Mouse (Mus musculus): ENCODE measurements around the gene Kif16b. TPM values are rescaled to one million over a fixed set of nuclear protein-coding genes. Genes with fewer than 3 reads are reported as not detected.

Kif16b gene
- polyA plus RNA-seq, 1 experiment from 2014 or later = 4.2 TPM

- Histone ChIP-seq H3K27me3 (no peaks in the 10 kb centered on the region), H3K4me1 (replicated peaks) (no peaks in the 10 kb centered on the region), H3K4me3 (no peak overlapping the region), H3K4me2 (no peak overlapping the region), H3K9ac (no peak overlapping the region), H3K27ac (no peak overlapping the region), H3K9me3 (no peaks in the 10 kb centered on the region), H3K36me3 (peaks cover 9% of the 10 kb centered on the region; the same call in 1 of the 2 replicates)
- no peak for ATAC-seq (ENCODE audit: low FRiP score)
- 59% methylated on average over 4 of the region's 4 CpGs for WGBS
These were observed 41.9 kb downstream of the Kif16b start for GRCm38 (mm10) chr2:142859452-142859851.

GRCm38 (mm10) chr2:142838775-142839174 lies 62.6 kb downstream of the Kif16b start:
- Histone ChIP-seq H3K4me2 (no peak overlapping the region), H3K27me3 (no peaks in the 10 kb centered on the region), H3K4me3 (no peak overlapping the region), H3K9ac (no peak overlapping the region), H3K36me3 (0 out of 2 replicates have a peak, but pooled peaks cover 2% of the 10 kb centered on the region), H3K27ac (no peak overlapping the region), H3K4me1 (replicated peaks) (no peaks in the 10 kb centered on the region), H3K9me3 (no peaks in the 10 kb centered on the region)
- 81% methylated on average over 3 of the region's 3 CpGs for WGBS
- no peak for ATAC-seq (ENCODE audit: low FRiP score)

- Histone ChIP-seq H3K4me2 (no peak overlapping the region), H3K27ac (no peak overlapping the region), H3K4me3 (no peak overlapping the region), H3K9ac (no peak overlapping the region), H3K9me3 (no peaks in the 10 kb centered on the region), H3K27me3 (no peaks in the 10 kb centered on the region), H3K36me3 (0 out of 2 replicates have a peak, but pooled peaks cover 2% of the 10 kb centered on the region), H3K4me1 (replicated peaks) (no peaks in the 10 kb centered on the region)
- ATAC-seq (ENCODE audit: low FRiP score) = no peak
- whole genome bisulfite sequencing = 85% methylated on average over 1 of the region's 1 CpGs
These were observed 63.2 kb downstream of the Kif16b start for GRCm38 (mm10) chr2:142838118-142838517.

- Histone ChIP-seq H3K36me3 (no peaks in the 10 kb centered on the region), H3K9me3 (no peaks in the 10 kb centered on the region), H3K4me2 (no peak overlapping the region), H3K27me3 (no peaks in the 10 kb centered on the region), H3K27ac (no peak overlapping the region), H3K4me3 (no peak overlapping the region), H3K9ac (no peak overlapping the region), H3K4me1 (replicated peaks) (no peaks in the 10 kb centered on the region)
- WGBS = 97% methylated on average over 3 of the region's 3 CpGs
- no peak for ATAC-seq (ENCODE audit: low FRiP score)
These were observed 66.6 kb downstream of the Kif16b start for GRCm38 (mm10) chr2:142834751-142835150.

GRCm38 (mm10) chr2:142832617-142833422 lies 68.5 kb downstream of the Kif16b start:
- Histone ChIP-seq H3K9ac (no peak overlapping the region), H3K4me1 (replicated peaks) (no peaks in the 10 kb centered on the region), H3K36me3 (no peaks in the 10 kb centered on the region), H3K27me3 (no peaks in the 10 kb centered on the region), H3K4me2 (no peak overlapping the region), H3K4me3 (no peak overlapping the region), H3K9me3 (no peaks in the 10 kb centered on the region), H3K27ac (no peak overlapping the region)
- no peak for ATAC-seq (ENCODE audit: low FRiP score)
- 44% methylated on average over 10 of the region's 10 CpGs for WGBS

GRCm38 (mm10) chr2:142813033-142813432 lies 88.3 kb downstream of the Kif16b start:
- 46% methylated on average over 2 of the region's 2 CpGs for WGBS
- H3K9ac ChIP-seq = no peak overlapping the region
- no peaks in the 10 kb centered on the region for H3K27me3 ChIP-seq

GRCm38 (mm10) chr2:142803760-142804448 lies 97.4 kb downstream of the Kif16b start:
- WGBS = 92% methylated on average over 1 of the region's 1 CpGs
- Histone ChIP-seq H3K4me3 (no peak overlapping the region), H3K36me3 (no peaks in the 10 kb centered on the region), H3K9me3 (no peaks in the 10 kb centered on the region), H3K9ac (no peak overlapping the region), H3K4me1 (replicated peaks) (no peaks in the 10 kb centered on the region), H3K4me2 (no peak overlapping the region), H3K27me3 (no peaks in the 10 kb centered on the region), H3K27ac (no peak overlapping the region)
- ATAC-seq (ENCODE audit: low FRiP score) = no peak

More at GRCm38 (mm10) chr2:142813033-142813432, 88.3 kb downstream of the Kif16b start:
- Histone ChIP-seq H3K4me3 (no peak overlapping the region), H3K36me3 (no peaks in the 10 kb centered on the region), H3K4me2 (no peak overlapping the region), H3K27ac (no peak overlapping the region), H3K9me3 (no peaks in the 10 kb centered on the region), H3K4me1 (replicated peaks) (0 out of 2 replicates have a peak, but pooled peaks cover 4% of the 10 kb centered on the region)
- 0 out of 2 replicates have a peak, but pooled peaks have one; percentile 75 for ATAC-seq (ENCODE audit: low FRiP score)

- H3K4me2 ChIP-seq = no peak overlapping the region
- H3K36me3 ChIP-seq = no peaks in the 10 kb centered on the region
- WGBS = 65% methylated on average over 6 of the region's 6 CpGs
- H3K4me3 ChIP-seq = no peak overlapping the region
- H3K4me1 ChIP-seq (replicated peaks) = no peaks in the 10 kb centered on the region
- no peak for ATAC-seq (ENCODE audit: low FRiP score)
- no peak overlapping the region for H3K27ac ChIP-seq
- H3K9me3 ChIP-seq = no peaks in the 10 kb centered on the region
- H3K9ac ChIP-seq = no peak overlapping the region
- H3K27me3 ChIP-seq = no peaks in the 10 kb centered on the region
These were observed 104.0 kb downstream of the Kif16b start for GRCm38 (mm10) chr2:142797310-142797709.

- Histone ChIP-seq H3K27ac (no peak overlapping the region), H3K9me3 (no peaks in the 10 kb centered on the region), H3K4me1 (replicated peaks) (no peaks in the 10 kb centered on the region), H3K36me3 (no peaks in the 10 kb centered on the region), H3K4me2 (no peak overlapping the region), H3K4me3 (no peak overlapping the region), H3K9ac (no peak overlapping the region), H3K27me3 (no peaks in the 10 kb centered on the region)
- WGBS = 63% methylated on average over 1 of the region's 1 CpGs
- ATAC-seq (ENCODE audit: low FRiP score) = no peak
These were observed 126.0 kb downstream of the Kif16b start for GRCm38 (mm10) chr2:142775358-142775757.

GRCm38 (mm10) chr2:142774752-142775151 lies 126.6 kb downstream of the Kif16b start:
- WGBS = 54% methylated on average over 1 of the region's 1 CpGs
- H3K9ac ChIP-seq = no peak overlapping the region
- H3K4me1 ChIP-seq (replicated peaks) = peaks cover 5% of the 10 kb centered on the region
- no peaks in the 10 kb centered on the region for H3K27me3 ChIP-seq
- no peaks in the 10 kb centered on the region for H3K36me3 ChIP-seq
- H3K4me2 ChIP-seq = no peak overlapping the region
- H3K27ac ChIP-seq = no peak overlapping the region
- H3K9me3 ChIP-seq = no peaks in the 10 kb centered on the region
- no peak overlapping the region for H3K4me3 ChIP-seq
- ATAC-seq (ENCODE audit: low FRiP score) = no peak

- H3K27ac ChIP-seq = peak overlapping the region; percentile 60
- 52% methylated on average over 11 of the region's 11 CpGs for WGBS
- no peak overlapping the region for H3K9ac ChIP-seq
- no peak overlapping the region for H3K4me3 ChIP-seq
- H3K27me3 ChIP-seq = no peaks in the 10 kb centered on the region
- peaks cover 10% of the 10 kb centered on the region for H3K4me1 ChIP-seq (replicated peaks)
- peak overlapping the region; percentile 27 for H3K4me2 ChIP-seq
- H3K36me3 ChIP-seq = no peaks in the 10 kb centered on the region
- H3K9me3 ChIP-seq = no peaks in the 10 kb centered on the region
- ATAC-seq (ENCODE audit: low FRiP score) = 0 out of 2 replicates have a peak, but pooled peaks have one; percentile 57
These were observed 131.6 kb downstream of the Kif16b start for GRCm38 (mm10) chr2:142769647-142770121.

- Histone ChIP-seq H3K4me3 (no peak overlapping the region), H3K4me2 (no peak overlapping the region), H3K27ac (no peak overlapping the region)
These were observed 137.1 kb downstream of the Kif16b start for GRCm38 (mm10) chr2:142764276-142764675.

More at GRCm38 (mm10) chr2:142764276-142764675, 137.1 kb downstream of the Kif16b start:
- 78% methylated on average over 2 of the region's 2 CpGs for WGBS
- Histone ChIP-seq H3K4me1 (replicated peaks) (no peaks in the 10 kb centered on the region), H3K9ac (no peak overlapping the region), H3K27me3 (no peaks in the 10 kb centered on the region), H3K9me3 (no peaks in the 10 kb centered on the region), H3K36me3 (no peaks in the 10 kb centered on the region)
- no peak for ATAC-seq (ENCODE audit: low FRiP score)
